Mouse (Mus musculus): ENCODE measurements at regions not wholly inside any gene's neighbourhood (a gene's known extent, or its start where the extent isn't known, plus 50 kb on each side); places are given as distances from the start of the nearest gene placed in this dataset.

DNA sequence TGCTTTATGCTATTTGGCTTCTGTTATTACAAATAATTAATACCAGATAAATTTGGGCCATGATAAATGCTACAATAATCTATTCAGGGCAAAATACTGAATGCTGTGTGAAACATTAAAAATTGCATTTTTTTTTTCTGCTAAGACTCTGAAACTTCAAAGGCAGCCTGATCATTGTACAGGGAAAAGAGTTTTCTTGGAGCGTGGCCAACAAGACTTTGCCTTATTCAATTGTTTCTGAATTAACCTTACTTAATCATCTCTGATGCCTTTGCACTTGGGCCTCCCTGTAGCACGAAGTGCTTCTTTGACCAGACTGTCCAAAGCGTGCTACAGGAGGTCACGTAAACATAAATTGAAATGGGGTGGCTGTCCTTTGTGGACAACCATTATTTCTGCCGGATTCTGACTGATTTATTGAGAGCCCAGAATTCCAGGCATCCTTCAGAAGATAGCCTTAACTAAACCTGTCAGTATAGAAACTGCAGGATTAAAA is 69.9 kb upstream of the Slc1a3 start:
- TF ChIP-seq E2F4 (IDR thresholded peaks at IDR 0.05; ENCODE audit: insufficient replicate concordance, low read depth, low read length): no peak
- TF ChIP-seq RAD21 (IDR thresholded peaks at IDR 0.05; ENCODE audit: low read depth, low read length): no peak
- no peak for TF ChIP-seq MAZ (IDR thresholded peaks at IDR 0.05; ENCODE audit: low read depth, low read length)
- no peak for TF ChIP-seq TCF12 (IDR thresholded peaks at IDR 0.05; ENCODE audit: low read depth, low read length)
- no peak for TF ChIP-seq TBP (conservative IDR thresholded peaks at IDR 0.05; ENCODE audit: low read depth, low read length)
- TF ChIP-seq ZC3H11A (IDR thresholded peaks at IDR 0.05; ENCODE audit: low read depth, low read length): no peak
- TF ChIP-seq ETS1 (conservative IDR thresholded peaks at IDR 0.05; ENCODE audit: low read depth, low read length): no peak
- TF ChIP-seq JUND (conservative IDR thresholded peaks at IDR 0.05; ENCODE audit: low read depth, low read length): no peak
- TF ChIP-seq POLR2AphosphoS2 (IDR thresholded peaks at IDR 0.05; ENCODE audit: low read depth, low read length): no peak
- TF ChIP-seq MAFK (IDR thresholded peaks at IDR 0.05; ENCODE audit: insufficient replicate concordance, low read length): no peak
- TF ChIP-seq ZMIZ1 (IDR thresholded peaks at IDR 0.05; ENCODE audit: low read depth, low read length): no peak
- TF ChIP-seq NELFE (IDR thresholded peaks at IDR 0.05; ENCODE audit: low read depth, low read length): no peak
- no peak for TF ChIP-seq UBTF (IDR thresholded peaks at IDR 0.05; ENCODE audit: low read depth, low read length)
- TF ChIP-seq CHD2 (IDR thresholded peaks at IDR 0.05; ENCODE audit: low read length): no peak
- TF ChIP-seq POLR2A (IDR thresholded peaks at IDR 0.05; ENCODE audit: low read depth, low read length): no peak
- no peak for TF ChIP-seq KAT2A (IDR thresholded peaks at IDR 0.05; ENCODE audit: insufficient replicate concordance, low read length)
- no peak for TF ChIP-seq PAX5 (IDR thresholded peaks at IDR 0.05; ENCODE audit: low read length)
- TF ChIP-seq NRF1 (IDR thresholded peaks at IDR 0.05; ENCODE audit: low read depth, low read length): no peak
- no peak for TF ChIP-seq GABPA (IDR thresholded peaks at IDR 0.05; ENCODE audit: insufficient replicate concordance, low read depth, low read length)
- dilution Hi-C loops (cut with MboI; ENCODE audit: extremely low pct_ligation_motif_present, extremely low pct_unique_long_range_greater_than_20kb, low sequenced_read_pairs): no loop called here
- DNase-seq (ENCODE audit: extremely low read depth): no peak

More for the DNA sequence above, 69.9 kb upstream of the Slc1a3 start:
- Histone ChIP-seq H3K9me3 (replicated peaks; ENCODE audit: low read length) (no peaks in the 10 kb centered on the region), H3K27me3 (replicated peaks) (no peaks in the 10 kb centered on the region), H3K4me1 (ENCODE audit: control insufficient read depth in 1 of 2, insufficient read depth in 2 of 2) (peaks cover 6 to 13% of the 10 kb centered on the region in 2 experiments; a peak in 2 of 4 replicates), H3K4me2 (ENCODE audit: insufficient read depth, low read depth, poor library complexity, severe bottlenecking) (no peak overlapping the region), H3K9ac (ENCODE audit: insufficient read depth, low read depth) (no peak overlapping the region), H3K27ac (ENCODE audit: insufficient read depth, low read depth) (no peak overlapping the region), H3K36me3 (replicated peaks in 1 of 2; ENCODE audit: control insufficient read depth in 1 of 2, insufficient read depth in 1 of 2, low read length in 1 of 2) (no peaks in the 10 kb centered on the region), H3K4me3 (replicated peaks in 1 of 3; ENCODE audit: low read depth in 2 of 3, low read length in 2 of 3, poor library complexity in 1 of 3) (no peak overlapping the region), H3K79me2 (replicated peaks; ENCODE audit: control insufficient read depth, extremely low read depth, insufficient read depth, poor library complexity, severe bottlenecking) (no peaks in the 10 kb centered on the region)
- in situ Hi-C loops (cut with MboI; ENCODE audit: low pct_ligation_motif_present, low pct_unique_long_range_greater_than_20kb, low sequenced_read_pairs): no loop called here
